Mouse (Mus musculus): ENCODE measurements around the gene Tnfrsf23. TPM values are rescaled to one million over a fixed set of nuclear protein-coding genes. Genes with fewer than 3 reads are reported as not detected.
"Not testable (repeated sequence)": the region's sequence is repeated elsewhere in the genome, so short reads cannot be mapped to it uniquely, and the experiment has no call there.

Gene Tnfrsf23
- polyA plus RNA-seq, 1 experiment from 2014 or later, result 0.75 TPM

DNA sequence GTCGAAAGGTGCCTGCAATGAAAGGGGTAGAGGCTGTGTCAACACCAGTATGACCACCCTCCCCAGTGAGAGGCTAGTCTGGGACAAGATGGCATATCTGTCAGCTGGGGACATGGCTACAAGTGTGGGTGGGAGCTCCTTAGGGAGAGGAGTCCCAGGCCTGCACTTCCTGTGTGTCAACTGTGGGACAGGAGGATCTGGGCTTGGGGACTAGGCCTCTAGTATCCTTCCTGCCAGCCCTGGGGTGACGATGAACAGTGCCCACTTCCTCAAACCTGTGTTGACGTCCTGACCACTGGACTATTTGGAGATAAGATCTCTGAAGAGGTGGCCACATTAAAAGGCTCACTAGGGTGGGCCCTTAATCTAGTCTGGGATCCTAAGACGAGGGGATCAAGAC is 4.3 kb upstream of the Tnfrsf23 start:
- ATAC-seq (ENCODE audit: low FRiP score, low TSS enrichment), result no peak
- H3K4me2 ChIP-seq (ENCODE audit: low read length), result no peak overlapping the region
- no peak overlapping the region for H3K4me3 ChIP-seq (replicated peaks; ENCODE audit: low read depth, low read length)
- peaks cover 72% of the 10 kb centered on the region for H3K36me3 ChIP-seq (ENCODE audit: control insufficient read depth, insufficient read depth, low read length)
- WGBS, result 85% methylated on average over 4 of the region's 4 CpGs
- 0 out of 2 replicates have a peak, but pooled peaks cover 3% of the 10 kb centered on the region for H3K4me1 ChIP-seq (ENCODE audit: control insufficient read depth, insufficient read depth, low read length)
- H3K9ac ChIP-seq (replicated peaks; ENCODE audit: low read length), result no peak overlapping the region
- H3K27ac ChIP-seq (replicated peaks; ENCODE audit: low read depth, low read length), result no peak overlapping the region
- DNase-seq, result no peak
- H3K27me3 ChIP-seq (ENCODE audit: control insufficient read depth, insufficient read depth, low read length), result no peaks in the 10 kb centered on the region
- no peaks in the 10 kb centered on the region for H3K9me3 ChIP-seq (ENCODE audit: control insufficient read depth, low read length)

GRCm38 (mm10) chr7:143689481-143689880 is 3.8 kb upstream of the Tnfrsf23 start:
- Histone ChIP-seq H3K36me3 (ENCODE audit: control insufficient read depth, insufficient read depth, low read length) (peaks cover 67% of the 10 kb centered on the region), H3K4me1 (ENCODE audit: control insufficient read depth, insufficient read depth, low read length) (0 out of 2 replicates have a peak, but pooled peaks cover 3% of the 10 kb centered on the region), H3K27ac (replicated peaks; ENCODE audit: low read depth, low read length) (no peak overlapping the region), H3K4me2 (ENCODE audit: low read length) (no peak overlapping the region), H3K9ac (replicated peaks; ENCODE audit: low read length) (no peak overlapping the region), H3K4me3 (replicated peaks; ENCODE audit: low read depth, low read length) (no peak overlapping the region), H3K9me3 (ENCODE audit: control insufficient read depth, low read length) (no peaks in the 10 kb centered on the region), H3K27me3 (ENCODE audit: control insufficient read depth, insufficient read depth, low read length) (no peaks in the 10 kb centered on the region)
- WGBS, result 83% methylated on average over 7 of the region's 7 CpGs
- ATAC-seq (ENCODE audit: low FRiP score, low TSS enrichment) (no peak), DNase-seq (no peak)

GRCm38 (mm10) chr7:143686676-143687075 is 1.0 kb upstream of the Tnfrsf23 start:
- H3K27ac ChIP-seq (replicated peaks; ENCODE audit: low read depth, low read length); ATAC-seq (ENCODE audit: low FRiP score, low TSS enrichment); DNase-seq; H3K4me2 ChIP-seq (ENCODE audit: low read length); H3K27me3 ChIP-seq (ENCODE audit: control insufficient read depth, insufficient read depth, low read length); H3K9me3 ChIP-seq (ENCODE audit: control insufficient read depth, low read length); H3K9ac ChIP-seq (replicated peaks; ENCODE audit: low read length); H3K4me3 ChIP-seq (replicated peaks; ENCODE audit: low read depth, low read length); H3K4me1 ChIP-seq (ENCODE audit: control insufficient read depth, insufficient read depth, low read length): not testable (repeated sequence)
- H3K36me3 ChIP-seq (ENCODE audit: control insufficient read depth, insufficient read depth, low read length), result peaks cover 39% of the 10 kb centered on the region
- 91% methylated on average over 3 of the region's 3 CpGs for WGBS

DNA sequence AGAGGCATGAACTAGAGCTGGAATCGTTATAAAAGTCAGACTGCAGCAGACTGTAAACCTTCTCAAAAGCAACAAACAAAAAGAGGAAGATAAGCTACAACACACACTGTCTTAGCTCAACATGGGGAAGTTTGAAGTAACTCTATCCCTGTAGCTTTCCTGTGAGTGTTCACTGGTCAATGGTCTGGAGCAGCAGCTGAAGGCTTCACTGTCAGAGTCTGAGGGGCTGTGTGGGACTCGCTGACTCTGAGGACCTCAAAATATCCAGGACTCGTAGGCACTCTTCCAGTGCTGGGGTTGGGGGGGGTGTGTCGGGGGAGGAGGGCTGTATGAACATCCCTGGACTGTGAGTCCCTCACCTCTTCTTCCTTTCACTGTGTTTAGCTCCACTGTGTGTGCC is 519 bp upstream of the Tnfrsf23 start:
- ATAC-seq (ENCODE audit: low FRiP score, low TSS enrichment); H3K9ac ChIP-seq (replicated peaks; ENCODE audit: low read length); H3K4me3 ChIP-seq (replicated peaks; ENCODE audit: low read depth, low read length); H3K27ac ChIP-seq (replicated peaks; ENCODE audit: low read depth, low read length); H3K4me1 ChIP-seq (ENCODE audit: control insufficient read depth, insufficient read depth, low read length); H3K4me2 ChIP-seq (ENCODE audit: low read length); H3K27me3 ChIP-seq (ENCODE audit: control insufficient read depth, insufficient read depth, low read length); DNase-seq; H3K9me3 ChIP-seq (ENCODE audit: control insufficient read depth, low read length): not testable (repeated sequence)
- 65% methylated on average over 4 of the region's 4 CpGs for WGBS
- H3K36me3 ChIP-seq (ENCODE audit: control insufficient read depth, insufficient read depth, low read length), result peaks cover 34% of the 10 kb centered on the region

DNA sequence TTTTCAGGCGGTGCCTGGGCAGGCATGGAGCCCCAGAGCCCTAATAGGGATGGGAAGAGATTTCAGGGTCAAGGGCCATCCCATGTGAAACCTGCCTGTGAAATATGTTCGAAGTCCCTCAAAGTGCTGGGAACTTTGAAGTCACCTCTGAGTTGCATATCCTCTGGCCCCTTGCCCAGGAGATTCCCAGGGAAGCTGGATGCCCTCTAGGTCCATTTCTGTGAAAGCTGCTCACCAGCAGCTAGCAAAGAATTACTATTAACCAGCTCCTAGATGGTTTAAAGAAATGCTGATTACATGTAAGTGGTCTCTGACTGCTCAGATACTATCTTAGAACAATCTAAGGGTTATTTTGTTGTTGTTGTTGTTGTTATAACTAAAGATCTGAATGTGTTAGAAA is 1.1 kb downstream of the Tnfrsf23 start:
- H3K4me3 ChIP-seq (replicated peaks; ENCODE audit: low read depth, low read length); H3K4me2 ChIP-seq (ENCODE audit: low read length); H3K27me3 ChIP-seq (ENCODE audit: control insufficient read depth, insufficient read depth, low read length); H3K9ac ChIP-seq (replicated peaks; ENCODE audit: low read length); H3K27ac ChIP-seq (replicated peaks; ENCODE audit: low read depth, low read length); H3K9me3 ChIP-seq (ENCODE audit: control insufficient read depth, low read length); DNase-seq; ATAC-seq (ENCODE audit: low FRiP score, low TSS enrichment); H3K4me1 ChIP-seq (ENCODE audit: control insufficient read depth, insufficient read depth, low read length): not testable (repeated sequence)
- H3K36me3 ChIP-seq (ENCODE audit: control insufficient read depth, insufficient read depth, low read length), result peaks cover 18% of the 10 kb centered on the region
- 91% methylated on average over 1 of the region's 2 CpGs for WGBS

DNA sequence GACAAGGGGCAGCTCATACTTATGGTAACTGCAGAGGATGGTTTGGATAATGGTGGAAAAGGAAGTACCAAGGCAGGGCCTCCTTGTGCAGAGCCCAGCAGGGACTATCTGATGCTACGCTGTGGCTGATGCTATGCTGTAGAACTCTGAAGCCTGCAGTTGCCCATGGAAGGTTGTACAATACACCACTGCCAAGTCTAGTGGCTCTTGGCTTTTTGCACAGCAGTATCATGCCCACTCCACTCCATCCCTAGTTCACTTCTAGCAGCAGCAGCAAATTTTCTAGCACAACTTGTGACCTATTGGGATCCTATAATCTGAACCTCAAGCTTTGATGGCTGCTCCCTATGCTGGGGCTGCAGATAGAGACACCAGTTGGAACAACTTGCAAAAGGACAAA is 4.1 kb downstream of the Tnfrsf23 start:
- Histone ChIP-seq H3K27ac (replicated peaks; ENCODE audit: low read depth, low read length) (no peak overlapping the region), H3K4me2 (ENCODE audit: low read length) (no peak overlapping the region), H3K9ac (replicated peaks; ENCODE audit: low read length) (no peak overlapping the region), H3K4me1 (ENCODE audit: control insufficient read depth, insufficient read depth, low read length) (0 out of 2 replicates have a peak, but pooled peaks cover 3% of the 10 kb centered on the region), H3K9me3 (ENCODE audit: control insufficient read depth, low read length) (no peaks in the 10 kb centered on the region), H3K4me3 (replicated peaks; ENCODE audit: low read depth, low read length) (no peak overlapping the region), H3K36me3 (ENCODE audit: control insufficient read depth, insufficient read depth, low read length) (no peaks in the 10 kb centered on the region), H3K27me3 (ENCODE audit: control insufficient read depth, insufficient read depth, low read length) (no peaks in the 10 kb centered on the region)
- ATAC-seq (ENCODE audit: low FRiP score, low TSS enrichment), result no peak
- no peak for DNase-seq
- WGBS, result 73% methylated on average over 1 of the region's 1 CpGs

- not testable (repeated sequence) for DNase-seq; ATAC-seq (ENCODE audit: low FRiP score, low TSS enrichment); H3K27me3 ChIP-seq (ENCODE audit: control insufficient read depth, insufficient read depth, low read length); H3K36me3 ChIP-seq (ENCODE audit: control insufficient read depth, insufficient read depth, low read length); H3K4me3 ChIP-seq (replicated peaks; ENCODE audit: low read depth, low read length); H3K4me2 ChIP-seq (ENCODE audit: low read length); H3K9ac ChIP-seq (replicated peaks; ENCODE audit: low read length); H3K4me1 ChIP-seq (ENCODE audit: control insufficient read depth, insufficient read depth, low read length); H3K27ac ChIP-seq (replicated peaks; ENCODE audit: low read depth, low read length); H3K9me3 ChIP-seq (ENCODE audit: control insufficient read depth, low read length)
- WGBS, result 50% methylated on average over 2 of the region's 2 CpGs
Observed at GRCm38 (mm10) chr7:143680836-143681235, 4.8 kb downstream of the Tnfrsf23 start.

DNA sequence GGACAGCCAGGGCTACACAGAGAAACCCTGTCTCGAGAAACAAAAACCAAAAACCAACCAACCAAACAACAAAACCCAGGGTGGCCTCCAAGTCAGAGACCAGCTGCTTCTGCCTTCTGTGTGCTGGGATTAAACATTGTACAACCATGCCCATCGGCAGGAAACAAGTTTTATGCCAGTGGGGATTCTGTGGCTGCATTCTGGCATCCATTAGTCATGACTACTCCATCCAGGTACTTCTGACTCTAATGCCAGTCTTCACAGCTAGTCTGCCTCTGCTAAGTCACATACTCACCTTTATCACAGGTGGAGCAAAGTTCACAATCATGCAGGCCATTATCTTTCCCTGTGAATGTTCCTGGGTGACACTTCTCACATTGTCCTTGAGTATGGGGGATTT is 6.0 kb downstream of the Tnfrsf23 start:
- not testable (repeated sequence) for H3K27ac ChIP-seq (replicated peaks; ENCODE audit: low read depth, low read length); H3K4me3 ChIP-seq (replicated peaks; ENCODE audit: low read depth, low read length); ATAC-seq (ENCODE audit: low FRiP score, low TSS enrichment); H3K4me1 ChIP-seq (ENCODE audit: control insufficient read depth, insufficient read depth, low read length); DNase-seq; H3K4me2 ChIP-seq (ENCODE audit: low read length); H3K27me3 ChIP-seq (ENCODE audit: control insufficient read depth, insufficient read depth, low read length); H3K9me3 ChIP-seq (ENCODE audit: control insufficient read depth, low read length); H3K36me3 ChIP-seq (ENCODE audit: control insufficient read depth, insufficient read depth, low read length); H3K9ac ChIP-seq (replicated peaks; ENCODE audit: low read length)
- 82% methylated on average over 2 of the region's 2 CpGs for WGBS

DNA sequence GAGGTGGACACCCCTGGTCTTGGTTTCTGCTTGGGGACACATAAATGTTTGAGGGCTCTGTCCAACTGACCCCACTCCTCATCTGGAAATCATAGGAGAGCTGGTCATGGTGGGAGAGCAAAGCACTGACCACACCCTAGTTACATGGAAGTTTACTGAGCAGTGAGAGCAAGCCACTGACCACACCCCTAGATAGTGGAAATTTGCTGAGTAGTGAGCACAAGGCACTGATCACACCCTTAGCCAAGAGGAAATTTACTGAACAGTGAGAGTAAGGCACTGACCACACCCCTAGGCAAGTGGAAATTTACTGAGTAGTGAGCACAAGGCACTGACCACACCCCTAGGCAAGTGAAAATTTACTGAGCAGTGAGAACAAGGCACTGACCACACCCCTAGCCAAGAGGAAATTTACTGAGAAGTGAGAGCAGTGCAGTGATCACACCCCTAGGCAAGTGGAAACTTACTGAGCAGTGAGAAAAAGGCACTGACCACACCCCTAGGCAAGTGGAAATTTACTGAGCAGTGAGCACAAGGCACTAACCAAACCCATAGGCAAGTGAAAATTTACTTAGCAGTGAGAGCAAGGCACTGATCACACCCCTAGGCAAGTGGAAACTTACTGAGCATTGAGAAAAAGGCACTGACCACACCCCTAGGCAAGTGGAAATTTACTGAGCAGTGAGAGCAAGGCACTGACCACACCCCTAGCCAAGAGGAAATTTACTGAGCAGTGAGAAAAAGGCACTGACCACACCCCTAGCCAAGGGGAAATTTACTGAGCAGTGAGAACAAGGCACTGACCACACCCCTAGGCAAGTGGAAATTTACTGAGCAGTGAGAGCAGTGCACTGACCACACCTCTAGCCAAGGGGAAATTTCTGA is 19.0 kb downstream of the Tnfrsf23 start:
- no peak for ATAC-seq (ENCODE audit: low FRiP score, low TSS enrichment)
- Histone ChIP-seq H3K9ac (replicated peaks; ENCODE audit: low read length) (no peak overlapping the region), H3K36me3 (ENCODE audit: control insufficient read depth, insufficient read depth, low read length) (no peaks in the 10 kb centered on the region), H3K9me3 (ENCODE audit: control insufficient read depth, low read length) (no peaks in the 10 kb centered on the region), H3K4me3 (replicated peaks; ENCODE audit: low read depth, low read length) (no peak overlapping the region), H3K4me2 (ENCODE audit: low read length) (no peak overlapping the region), H3K27ac (replicated peaks; ENCODE audit: low read depth, low read length) (no peak overlapping the region), H3K27me3 (ENCODE audit: control insufficient read depth, insufficient read depth, low read length) (no peaks in the 10 kb centered on the region), H3K4me1 (ENCODE audit: control insufficient read depth, insufficient read depth, low read length) (no peaks in the 10 kb centered on the region)
- DNase-seq, result no peak

Data from midbrain, embryonic 14.5 days (tissue).